Mouse (Mus musculus): ENCODE measurements around the gene Zfp358.

GRCm38 (mm10) chr8:3493845-3494208 is 889 bp downstream of the Zfp358 start:
- TF ChIP-seq CTCF (IDR thresholded peaks at IDR 0.05; ENCODE audit: low read depth, low read length) (no peak), EP300 (IDR thresholded peaks at IDR 0.05; ENCODE audit: insufficient read depth, low read depth, low read length) (no peak)
